Mouse (Mus musculus): ENCODE data around the gene Raly. TPM values are rescaled to one million over a fixed set of nuclear protein-coding genes. Genes with fewer than 3 reads are reported as not detected.

Gene Raly
- 100 to 1,000 TPM; 139 to 160 TPM for total RNA-seq (2021)

DNA sequence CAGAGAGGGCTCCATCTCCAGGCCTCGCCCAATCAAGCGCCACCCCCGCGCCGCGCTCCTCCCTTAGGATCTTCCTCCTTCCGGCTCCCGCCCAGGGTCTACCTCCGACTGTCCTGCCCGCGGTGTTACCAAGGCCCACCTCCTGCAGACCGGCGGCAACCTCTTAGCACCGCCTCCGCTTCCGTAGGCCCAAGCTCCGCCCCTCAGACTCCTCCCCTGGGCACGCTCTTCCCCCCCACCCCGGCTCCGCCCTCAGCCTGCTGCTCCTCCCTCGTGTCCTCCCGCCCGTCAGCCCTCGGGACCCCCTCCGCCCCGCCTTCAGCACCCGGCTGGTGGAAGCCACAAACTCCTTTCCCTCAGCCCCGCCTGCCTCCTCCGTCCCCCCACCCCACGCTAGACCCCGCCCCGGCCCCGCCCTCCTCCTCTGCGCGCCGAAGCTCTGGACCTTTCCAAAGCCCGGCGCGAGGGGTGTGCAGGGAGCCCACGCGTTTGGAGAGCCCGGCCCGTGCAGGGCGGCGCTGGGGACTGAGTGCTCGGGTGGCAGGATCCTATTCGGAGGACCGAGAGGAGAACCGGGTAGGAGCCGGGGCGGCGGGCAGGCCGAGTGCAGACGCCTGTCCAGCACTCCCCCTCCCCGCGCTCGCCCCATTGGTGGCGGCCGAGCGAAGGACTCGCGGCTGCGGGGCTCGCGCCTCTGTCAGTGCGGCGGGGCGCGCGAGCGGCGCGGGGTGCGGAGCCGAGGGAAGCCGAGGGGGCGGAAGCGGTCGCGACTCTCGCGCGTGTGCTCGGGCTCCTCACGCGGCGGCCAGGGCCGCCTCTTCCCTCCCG, at the start of gene Raly, which contains the start of gene a:
Gene Raly (plus strand): TSS at position 441 of the 828 bp plus-strand sequence.
Gene a (plus strand): TSS at position 747 of the 828 bp plus-strand sequence.
- peak; percentile 100 for DNase-seq

DNA sequence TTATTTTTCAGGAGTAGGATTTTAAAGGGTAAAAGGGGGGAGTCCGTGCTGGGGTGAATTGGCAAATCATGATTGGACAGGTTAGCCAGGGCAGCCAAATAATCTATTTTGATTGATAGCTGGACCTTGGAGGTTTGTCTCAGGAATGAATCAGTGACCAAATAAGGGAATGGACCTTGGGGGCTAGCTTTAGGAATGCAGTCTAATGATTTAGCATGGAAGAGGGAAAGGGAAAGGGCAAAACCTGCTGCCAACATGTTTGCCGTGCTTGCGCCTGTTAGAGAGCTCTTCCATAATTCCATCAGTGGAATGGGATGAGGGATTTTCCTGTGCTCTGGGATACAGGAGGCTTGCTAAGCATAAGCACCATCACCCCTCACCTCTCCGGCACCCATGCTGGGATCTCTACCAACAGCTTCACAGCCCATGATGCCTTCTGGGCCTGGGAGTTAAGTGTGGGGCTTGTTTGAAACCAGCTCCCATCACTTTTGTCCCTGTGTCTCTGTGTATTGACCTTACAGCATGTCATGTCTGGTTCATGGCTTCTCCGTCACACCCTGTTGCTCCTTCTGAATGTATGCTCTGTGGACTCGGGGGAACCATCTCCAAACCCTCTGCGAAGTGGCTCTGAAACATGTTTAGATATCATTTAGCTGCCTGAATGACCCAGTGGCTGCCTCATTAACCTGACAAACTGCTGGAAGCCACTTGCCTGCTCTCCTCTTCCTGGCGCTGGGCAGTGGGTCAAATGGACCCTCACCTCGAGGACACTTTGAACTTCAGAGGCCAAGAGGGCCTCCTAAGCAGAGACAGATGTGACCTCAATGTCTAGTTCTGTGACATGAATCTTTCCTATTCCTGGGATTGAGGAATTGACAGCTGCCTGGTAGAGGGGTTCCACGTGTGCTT, 47.7 kb upstream of the Raly start:
- intact Hi-C loops (cut with DNase I): no loop called here
- DNase-seq: no peak

More for the DNA sequence above, at the start of gene Raly, which contains the start of gene a:
- intact Hi-C loops (cut with DNase I): loop anchor here (10.0 kb wide), 1 partner anchor 64 kb away; no protein-coding TSS in a partner anchor

DNA sequence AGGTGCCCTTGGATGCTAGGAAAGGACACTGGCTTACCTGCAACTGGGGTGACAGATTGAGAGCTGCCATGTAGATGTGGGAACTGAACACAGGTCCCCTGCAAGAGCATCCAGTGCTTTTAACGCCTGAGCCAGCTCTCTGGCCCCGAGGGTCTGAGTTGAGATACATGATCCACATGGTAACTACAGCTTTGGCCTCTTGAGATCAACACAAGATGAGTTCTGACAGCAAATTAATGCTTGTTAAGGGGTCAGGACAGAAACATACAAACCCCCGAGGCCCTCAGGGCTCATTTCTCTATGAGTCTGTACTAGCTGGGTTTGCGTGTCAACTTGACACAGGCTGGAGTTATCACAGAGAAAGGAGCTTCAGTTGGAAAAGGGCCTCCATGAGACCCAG, 47.0 kb upstream of the Raly start:
- DNase-seq: no peak
- intact Hi-C loops (cut with DNase I): no loop called here

DNA sequence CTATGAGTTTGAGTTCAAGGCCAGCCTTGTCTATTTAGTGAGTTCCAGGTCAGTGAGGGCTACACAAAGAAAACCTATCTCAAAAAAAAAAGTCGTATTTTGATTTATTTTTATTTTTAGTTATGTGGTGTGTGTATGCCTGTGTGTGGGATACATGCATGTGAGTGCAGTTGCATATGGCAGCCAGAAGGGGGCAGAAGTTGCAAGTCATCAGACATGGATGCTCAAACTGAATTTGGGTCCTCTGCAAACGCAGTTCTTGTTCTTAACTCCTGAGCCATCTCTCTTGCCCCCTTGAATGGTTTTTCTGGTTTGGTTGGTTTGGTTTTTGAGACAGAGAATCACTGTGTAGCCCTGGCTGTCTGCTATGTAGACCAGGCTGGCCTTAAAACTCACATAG, 42.5 kb upstream of the Raly start:
- intact Hi-C loops (cut with DNase I): no loop called here
- no peak for DNase-seq

DNA sequence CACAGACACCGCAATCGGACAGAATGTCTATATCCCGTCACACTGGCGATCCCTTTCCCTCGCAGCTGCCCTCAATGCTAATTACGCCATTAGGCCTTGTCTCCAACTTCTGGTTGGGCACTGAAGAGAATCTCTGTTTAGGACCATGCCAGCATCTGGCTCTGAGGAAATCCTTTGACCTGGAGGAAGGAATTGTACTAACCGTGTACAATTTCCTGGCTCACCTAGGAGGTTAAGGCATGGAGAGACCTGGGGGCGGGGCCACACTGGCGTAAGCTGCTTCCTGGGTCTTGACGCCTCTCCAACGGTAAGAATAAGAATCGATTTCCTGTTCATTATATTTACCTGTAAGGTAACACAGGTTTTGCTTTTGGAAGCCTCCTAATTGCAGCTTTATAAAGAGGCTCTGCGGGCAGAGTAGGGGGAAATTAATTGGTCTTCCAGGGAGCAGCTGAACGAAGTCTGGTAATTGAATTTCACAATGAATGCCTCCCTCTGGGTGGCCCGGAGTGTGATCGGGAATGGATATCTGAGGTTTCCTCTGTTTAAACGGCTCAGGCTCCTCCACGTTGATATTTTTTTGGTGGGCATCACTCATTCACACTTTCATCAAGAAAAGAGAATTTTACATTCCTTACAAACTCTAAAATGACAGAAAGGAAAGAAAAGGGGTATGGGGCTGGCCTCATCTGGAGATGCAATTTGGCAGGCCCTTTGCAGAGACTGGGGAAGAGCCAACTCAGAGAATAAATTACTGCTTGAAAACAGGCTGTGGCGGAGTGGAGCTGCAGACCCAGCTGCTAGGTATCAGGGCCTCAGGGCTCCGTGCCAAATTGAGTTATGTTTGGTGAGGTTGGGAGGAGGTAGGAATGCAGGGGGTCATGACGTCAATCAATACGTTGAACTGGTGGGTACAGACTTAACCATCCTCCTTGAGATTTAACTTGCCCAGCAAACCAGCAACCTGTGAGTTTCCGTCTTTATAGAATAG, 41.6 kb upstream of the Raly start:
- intact Hi-C loops (cut with DNase I): no loop called here
- DNase-seq: peak; percentile 92

DNA sequence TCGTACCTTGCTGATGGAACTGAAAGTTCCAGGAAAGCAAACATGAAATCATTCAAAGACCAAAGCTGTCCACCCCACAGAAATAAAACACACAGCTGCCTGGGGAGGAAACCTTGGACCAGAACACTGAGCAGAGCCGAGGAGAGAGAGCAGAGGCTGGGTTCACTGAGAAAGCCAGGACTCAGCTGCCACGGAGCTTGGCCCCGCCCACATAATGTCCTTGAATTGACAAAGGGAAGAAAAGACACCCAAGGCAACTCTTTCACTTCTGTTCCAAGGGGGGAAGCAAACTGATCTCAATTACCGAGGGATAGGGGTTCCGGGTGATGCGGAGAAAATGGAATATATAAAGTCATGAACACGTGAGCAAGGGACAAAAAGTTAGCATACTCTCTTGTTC, 39.0 kb upstream of the Raly start:
- DNase-seq: no peak
- intact Hi-C loops (cut with DNase I): no loop called here

DNA sequence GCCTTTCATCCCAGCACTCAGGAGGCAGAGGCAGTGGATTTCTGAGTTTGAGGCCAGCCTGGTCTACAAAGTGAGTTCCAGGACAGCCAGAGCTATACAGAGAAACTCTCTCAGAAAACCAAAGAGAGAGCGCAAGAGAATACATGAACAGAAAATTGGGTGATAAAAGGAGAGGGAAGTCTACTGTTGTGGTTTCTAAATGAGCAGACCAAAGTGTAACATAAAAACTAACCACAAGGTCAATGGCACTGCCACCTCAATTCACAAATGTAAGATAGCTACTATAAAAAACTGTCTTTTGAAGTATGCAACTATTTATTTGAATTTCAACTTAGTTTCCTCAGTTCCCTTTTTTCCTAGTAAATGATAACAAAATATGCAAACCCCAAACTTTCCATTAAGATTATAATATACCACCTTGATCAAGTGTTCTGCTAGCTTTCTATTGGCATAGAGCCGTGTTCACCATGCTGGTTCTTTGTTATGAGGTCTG, 36.8 kb upstream of the Raly start:
- intact Hi-C loops (cut with DNase I): no loop called here
- DNase-seq: no peak

DNA sequence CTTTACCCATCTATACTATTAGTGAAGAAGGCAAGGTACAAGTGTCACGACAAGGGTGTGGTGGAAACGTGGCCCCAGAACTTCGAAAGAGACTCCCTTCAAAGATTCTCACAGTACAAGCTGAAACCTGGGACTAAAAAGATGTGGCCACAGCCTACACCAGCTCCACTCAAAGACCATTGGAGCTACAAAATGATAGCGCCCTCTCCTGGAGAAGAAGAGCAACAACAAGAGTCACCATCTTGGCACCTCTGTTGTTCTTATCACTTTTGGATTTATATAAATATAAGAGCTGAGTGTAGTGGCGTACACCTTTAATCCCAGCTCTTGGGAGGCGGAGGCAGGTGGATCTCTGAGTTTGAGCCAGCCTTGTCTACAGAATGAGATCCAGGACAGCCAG, 35.1 kb upstream of the Raly start:
- DNase-seq: no peak
- intact Hi-C loops (cut with DNase I): no loop called here

DNA sequence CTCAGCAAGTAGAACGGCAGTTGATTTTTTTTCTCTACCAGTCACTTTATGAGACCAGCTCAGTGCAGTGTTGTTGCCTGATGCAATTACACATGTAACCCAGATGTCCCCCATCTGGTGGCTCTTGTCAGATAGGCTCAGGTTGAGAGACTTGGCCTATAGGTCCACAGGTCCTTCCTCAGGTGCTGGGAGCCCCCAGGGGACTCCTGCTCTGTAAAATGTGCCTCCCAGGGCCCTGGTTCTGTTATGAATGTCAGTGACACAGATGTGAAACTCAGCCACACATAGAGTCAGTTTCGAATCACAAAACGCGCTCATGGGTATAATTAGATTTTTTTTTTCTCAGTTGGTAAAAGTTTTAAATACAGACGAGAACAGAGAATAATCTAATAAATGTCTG, 33.2 kb upstream of the Raly start:
- intact Hi-C loops (cut with DNase I): no loop called here
- DNase-seq: no peak

DNA sequence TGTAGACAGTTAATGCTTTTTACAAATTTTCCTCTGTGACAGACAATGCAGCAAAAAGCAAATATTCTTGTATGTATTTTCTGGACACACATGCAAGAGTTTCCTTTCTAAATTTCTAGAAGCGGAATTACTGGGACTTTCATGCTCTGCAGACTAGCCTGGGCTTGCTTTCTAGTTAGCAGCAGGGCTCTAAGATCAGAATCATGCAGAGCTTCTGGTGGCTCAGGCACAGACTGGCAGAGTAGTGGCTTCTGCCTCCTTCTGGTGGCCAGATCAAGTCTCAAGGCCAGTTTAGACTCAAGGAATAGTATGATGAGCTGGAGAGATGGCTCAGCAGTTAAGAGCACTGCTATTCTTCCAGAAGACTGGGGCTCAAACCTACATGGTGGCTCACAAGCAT, 32.4 kb upstream of the Raly start:
- intact Hi-C loops (cut with DNase I): no loop called here
- DNase-seq: no peak

DNA sequence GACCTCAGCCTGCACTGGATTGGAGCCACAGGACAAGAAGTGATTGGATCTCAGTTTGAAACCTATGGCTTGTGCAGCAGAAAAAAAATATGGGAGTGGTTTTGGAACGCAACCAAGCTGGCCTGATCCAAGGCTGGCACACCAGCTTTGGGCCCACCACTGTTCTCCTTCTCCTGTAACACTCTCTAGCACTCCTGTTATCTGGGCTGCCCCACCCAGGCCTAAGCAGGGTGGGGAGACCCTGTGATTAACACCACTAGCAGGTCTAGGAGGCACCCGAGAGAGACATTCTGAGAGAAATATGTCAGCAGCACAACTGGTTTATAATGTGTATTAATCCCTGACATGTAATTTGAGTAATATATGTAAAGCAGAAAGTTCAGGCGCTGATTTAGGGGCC, 27.7 kb upstream of the Raly start:
- no peak for DNase-seq

DNA sequence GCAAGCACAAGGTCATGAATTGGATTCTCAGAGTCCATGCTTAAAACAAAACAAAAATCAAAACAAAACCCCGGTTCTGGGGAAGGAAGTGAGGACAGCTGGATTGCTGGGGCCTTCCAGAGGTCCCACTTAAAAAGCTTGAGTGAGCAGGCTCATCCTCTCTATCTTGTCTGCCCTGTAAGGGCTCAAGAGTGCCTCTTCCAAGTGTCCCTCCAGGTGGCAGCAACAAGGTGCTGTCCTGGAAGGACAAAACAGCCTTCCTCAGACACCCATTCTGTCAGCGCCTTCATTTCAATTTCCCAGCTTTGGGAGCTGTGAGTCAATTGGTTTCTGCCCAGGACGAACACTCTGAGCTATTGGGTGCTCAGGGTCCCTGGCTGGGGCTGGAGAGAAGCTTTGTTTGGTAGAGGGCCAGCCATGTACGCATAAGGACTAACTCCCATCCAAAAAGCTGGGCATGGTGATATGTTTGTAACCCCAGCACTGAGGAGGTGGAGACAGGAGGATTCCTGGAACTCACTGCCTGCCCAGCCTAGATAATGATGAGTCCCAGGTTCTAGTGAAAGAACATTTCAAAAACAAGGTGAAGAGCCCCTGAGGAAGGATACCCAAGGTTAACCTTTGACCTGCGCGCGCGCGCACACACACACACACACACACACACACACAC, 25.9 kb upstream of the Raly start:
- no peak for DNase-seq
- intact Hi-C loops (cut with DNase I): no loop called here

More for the DNA sequence above, 27.7 kb upstream of the Raly start:
- intact Hi-C loops (cut with DNase I): no loop called here

DNA sequence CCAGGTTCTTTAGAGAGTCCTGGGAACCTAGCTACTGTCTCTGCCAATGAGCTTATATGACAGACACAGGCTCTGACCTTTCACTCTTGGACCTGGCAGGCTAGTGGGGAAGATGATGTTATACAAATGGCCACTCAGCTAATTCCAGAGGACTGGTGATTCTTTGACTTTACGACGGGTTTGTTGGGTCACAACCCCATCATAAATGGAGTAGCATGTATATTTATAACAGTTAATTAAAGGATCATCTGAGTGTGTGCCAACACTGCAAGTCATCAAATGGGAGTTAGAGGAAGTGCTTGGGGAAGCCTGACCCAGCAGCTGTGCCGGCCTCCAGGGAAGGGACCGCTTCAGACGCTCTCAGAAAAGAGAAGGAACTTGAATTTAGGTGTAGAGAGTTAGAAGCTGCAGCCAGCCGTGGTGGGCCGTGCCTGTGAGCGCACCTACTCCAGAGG, 25.3 kb upstream of the Raly start:
- intact Hi-C loops (cut with DNase I): no loop called here
- DNase-seq: no peak

DNA sequence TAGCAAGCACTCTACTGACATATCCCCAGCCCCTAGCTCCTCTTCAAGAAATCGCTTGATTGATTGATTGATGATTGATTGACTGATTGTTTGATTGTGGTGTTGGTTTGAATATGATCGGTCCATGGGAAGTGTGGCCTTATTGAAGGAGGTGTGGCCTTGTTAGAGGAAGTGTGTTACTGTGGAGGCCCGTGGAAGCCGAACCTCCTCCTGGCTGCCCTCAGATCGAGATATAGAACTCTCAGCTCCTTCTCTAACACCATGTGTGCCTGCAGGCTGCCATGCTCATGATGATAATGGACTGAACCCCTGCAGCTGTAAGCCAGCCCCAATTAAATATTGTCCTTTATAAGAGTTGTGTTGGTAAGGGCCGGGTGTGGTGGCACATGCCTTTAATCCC, 23.8 kb upstream of the Raly start:
- DNase-seq: no peak
- intact Hi-C loops (cut with DNase I): no loop called here

DNA sequence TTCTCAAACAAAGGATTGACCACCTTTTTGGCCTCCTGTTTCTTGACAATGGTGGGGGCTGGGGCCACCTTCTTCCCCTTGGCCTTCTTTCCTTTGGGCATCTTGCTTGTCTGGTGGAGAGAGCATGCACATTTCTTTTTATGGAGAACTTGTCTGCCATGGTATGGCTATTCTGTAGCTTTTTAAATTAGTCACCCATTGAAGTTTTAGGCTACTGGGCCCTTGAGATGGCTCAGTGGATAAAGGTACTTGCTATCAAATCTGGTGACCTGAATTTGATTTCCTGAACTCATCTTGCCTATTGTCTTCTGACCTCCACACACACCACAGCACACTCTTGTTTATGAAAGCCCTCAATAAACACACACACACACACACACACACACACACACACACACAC, 21.0 kb upstream of the Raly start, which contains the start of gene Gm14214:
Gene Gm14214 (minus strand): TSS at position 101 of the 400 bp plus-strand sequence.
- no peak for DNase-seq
- intact Hi-C loops (cut with DNase I): loop anchor here (10.0 kb wide), 1 partner anchor 55 kb away; no protein-coding TSS in a partner anchor

DNA sequence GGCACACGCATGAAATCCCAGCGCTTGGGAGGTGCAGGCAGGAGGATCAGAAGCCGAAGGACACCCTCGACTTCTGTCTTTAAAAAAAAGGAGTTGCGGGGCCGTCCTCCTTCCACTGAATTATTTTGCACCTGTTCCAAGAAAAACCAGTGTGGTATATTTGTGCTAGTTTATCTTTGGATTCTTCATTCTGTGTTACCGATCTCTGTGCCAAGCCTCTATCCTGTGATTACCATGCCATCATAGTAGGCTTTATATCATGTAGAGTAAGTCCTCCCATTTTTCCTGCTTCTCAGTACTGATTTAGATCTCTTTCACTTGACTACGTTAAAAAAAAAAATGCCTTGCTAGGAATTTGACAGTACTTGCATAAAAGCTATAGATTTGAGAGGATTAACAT, 19.3 kb upstream of the Raly start:
- no peak for DNase-seq
- intact Hi-C loops (cut with DNase I): loop anchor here (10.0 kb wide), 1 partner anchor 57 kb away; no protein-coding TSS in a partner anchor

DNA sequence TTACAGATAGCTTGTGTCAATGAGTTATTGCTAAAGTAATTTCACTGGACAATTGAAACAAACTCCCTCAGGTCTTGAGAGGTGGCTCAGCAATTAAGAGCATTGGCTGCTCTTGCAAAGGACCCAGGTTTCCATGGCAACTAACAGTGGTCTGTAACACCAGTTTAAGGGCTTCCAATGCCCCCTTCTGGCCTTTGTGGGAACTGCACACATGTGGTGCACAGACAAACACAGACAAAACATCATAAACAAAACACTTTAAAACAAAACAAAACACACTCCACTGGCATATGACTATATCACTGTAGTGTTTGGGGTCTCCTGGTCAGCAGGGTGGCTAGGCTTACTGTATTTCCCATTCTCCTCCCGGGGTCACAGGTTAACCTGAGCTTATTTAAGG, 16.9 kb upstream of the Raly start:
- DNase-seq: peak; percentile 64
- intact Hi-C loops (cut with DNase I): loop anchor here (10.0 kb wide), 1 partner anchor 59 kb away; no protein-coding TSS in a partner anchor

DNA sequence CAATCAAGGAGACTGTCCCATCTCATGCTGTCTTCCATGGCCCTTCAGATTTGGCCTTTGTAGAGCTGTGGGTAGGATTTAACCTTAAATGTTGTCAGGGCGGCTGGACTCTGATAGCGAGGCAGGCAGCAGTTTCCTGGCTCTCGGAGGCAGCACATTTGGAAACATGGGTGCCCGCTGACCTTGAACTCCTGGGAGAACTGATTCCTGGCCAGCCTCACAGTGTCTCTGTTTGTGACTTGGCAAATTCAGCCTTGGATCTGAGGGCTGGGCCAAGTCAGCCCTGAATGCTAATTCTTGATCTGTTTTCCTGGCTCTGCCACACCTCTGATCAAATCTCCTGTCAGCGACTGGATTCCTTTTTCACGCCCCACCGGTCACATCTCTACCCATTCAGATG, 14.4 kb upstream of the Raly start:
- intact Hi-C loops (cut with DNase I): loop anchor here (10.0 kb wide), 1 partner anchor 62 kb away; no protein-coding TSS in a partner anchor
- DNase-seq: no peak

DNA sequence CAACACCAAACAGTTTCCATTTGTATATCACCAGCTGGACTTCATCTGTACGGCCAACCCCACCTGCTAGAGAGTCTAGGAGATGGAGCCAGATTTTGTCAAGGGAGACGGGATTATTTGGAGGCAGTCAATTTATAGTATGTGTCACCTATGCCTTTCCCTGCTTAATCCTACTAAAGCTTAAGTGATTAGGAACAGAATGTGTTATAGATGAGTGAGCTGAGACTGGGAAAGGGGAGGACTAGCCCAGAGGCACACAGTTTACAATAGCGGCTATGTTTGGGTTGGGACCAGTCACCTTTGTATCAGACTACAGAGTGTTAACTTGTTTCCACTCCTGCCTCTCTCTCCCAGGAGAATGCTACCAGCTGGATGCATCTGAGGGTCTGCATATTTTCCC, 11.2 kb upstream of the Raly start:
- intact Hi-C loops (cut with DNase I): loop anchor here (10.0 kb wide), 1 partner anchor 65 kb away; no protein-coding TSS in a partner anchor
- DNase-seq: no peak
